Mouse (Mus musculus) CD8-positive naive resting alpha-beta T cell, adult 57 days (primary cell): ENCODE results near the gene Cavin1. TPM values are rescaled to one million over a fixed set of nuclear protein-coding genes. Genes with fewer than 3 reads are reported as not detected.

Source experiments
- total RNA-seq: library from RNA; stranded (reverse); gene quantifications from one replicate; pipeline ENCODE4 v1.2.4, GENCODE M21; 2023

Cavin1 gene
- total RNA-seq = 0.18 TPM

DNA sequence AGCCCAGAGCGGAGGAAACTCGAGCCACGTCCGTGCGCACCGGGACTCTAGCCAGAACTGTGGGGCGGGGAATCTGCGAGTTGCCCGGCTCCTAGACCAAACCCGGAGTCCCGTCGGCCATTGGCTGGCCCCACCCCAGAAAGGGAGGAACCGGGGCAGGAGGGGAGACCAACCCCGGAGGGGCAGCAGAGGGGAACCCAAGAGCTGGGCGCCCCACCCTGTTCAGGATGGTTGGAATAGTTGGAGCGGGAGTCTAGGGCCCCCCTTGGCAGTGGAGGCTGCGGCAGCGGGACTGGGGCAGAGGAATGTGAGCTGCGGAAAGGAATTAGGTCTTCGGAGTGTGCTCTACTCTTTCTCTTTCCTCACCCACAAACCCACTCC is at the start of gene Cavin1:
Gene Cavin1, minus strand, starts transcription at position 331 of the 381 bp plus-strand sequence.

DNA sequence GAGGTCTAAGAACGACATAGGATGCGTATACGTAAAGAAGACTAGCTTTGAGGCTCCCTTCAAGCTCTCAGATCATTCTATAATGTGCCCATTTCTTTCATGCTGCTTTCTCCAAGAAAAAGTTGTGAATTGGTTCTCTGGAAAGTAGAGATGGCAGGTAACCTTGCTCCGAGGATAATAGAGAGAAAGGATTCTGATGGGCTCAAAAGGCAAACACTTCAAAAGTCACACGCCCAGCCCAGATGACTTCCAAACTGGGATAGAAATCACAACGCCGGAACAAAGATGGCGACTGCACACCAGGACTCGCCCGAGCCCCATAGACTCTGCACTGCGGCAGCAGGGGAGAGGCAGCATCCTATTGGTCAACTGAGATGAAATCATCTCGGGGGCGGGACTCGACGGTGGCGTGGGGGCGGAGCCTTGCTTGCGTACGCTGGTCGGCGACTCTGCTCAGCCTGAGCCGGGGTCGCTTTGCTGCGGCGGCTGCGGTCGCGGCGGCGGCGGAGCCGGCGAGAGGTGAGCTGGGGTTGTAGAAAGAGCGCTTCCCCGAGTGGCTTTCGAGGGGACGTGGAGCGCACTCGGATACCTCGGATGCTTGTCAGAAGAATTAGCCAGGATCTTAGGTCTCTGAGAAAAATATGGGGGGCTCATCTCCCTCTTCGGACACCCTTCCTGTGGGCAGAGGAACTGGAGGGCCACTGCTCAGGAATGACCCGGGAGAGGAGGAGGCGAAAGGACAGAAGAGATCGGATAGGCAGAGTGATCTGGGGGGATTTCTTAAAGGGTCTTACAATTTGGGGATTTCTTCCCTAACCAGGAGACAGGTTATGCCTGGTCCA is 38.6 kb upstream of the Cavin1 start, which contains the start of gene Atp6v0a1:
Gene Atp6v0a1, plus strand, starts transcription at position 407 of the 842 bp plus-strand sequence.

DNA sequence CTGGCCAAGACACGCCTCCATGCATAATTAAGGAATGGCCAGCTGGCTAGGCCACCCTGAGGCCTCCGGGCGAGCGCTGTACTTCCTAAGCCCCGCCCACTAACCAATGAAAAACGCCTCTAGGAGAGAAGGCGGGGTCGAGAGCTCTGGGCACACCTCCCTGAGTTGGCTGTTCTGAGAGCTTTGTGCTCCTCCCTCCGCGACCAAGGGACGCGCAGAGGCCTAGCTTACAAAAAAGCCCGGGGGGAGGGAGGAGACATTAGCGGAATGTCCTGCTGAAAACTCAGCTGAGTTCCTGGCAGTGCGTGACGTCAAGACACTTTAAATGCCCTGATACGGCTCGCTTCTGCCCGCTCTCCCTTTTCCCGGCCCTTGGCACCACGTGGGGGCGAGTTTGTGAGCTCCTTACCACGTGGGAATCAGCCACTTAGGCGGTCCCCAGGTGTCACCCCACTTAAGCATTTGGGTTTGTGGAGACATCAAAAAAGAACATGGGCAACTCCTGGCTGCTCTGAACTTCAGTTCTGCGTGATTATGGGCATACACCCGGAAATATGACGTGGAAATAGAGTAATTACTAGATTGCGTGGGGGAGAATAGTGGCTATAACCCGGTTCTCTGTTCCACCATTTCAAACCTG is 31.1 kb downstream of the Cavin1 start, which contains the start of gene Stat3:
Gene Stat3, minus strand, starts transcription at position 29 of the 640 bp plus-strand sequence.

Other genes with a start within 250 kb of the Cavin1 start
- 121 TPM for gene Rab5c, start 232.7 kb downstream of the Cavin1 start, total RNA-seq
- gene Kcnh4, start 210.9 kb downstream of the Cavin1 start, total RNA-seq = 0.58 TPM
- gene Hcrt, start 208.0 kb downstream of the Cavin1 start, total RNA-seq = not detected
- gene Ghdc, start 199.9 kb downstream of the Cavin1 start, total RNA-seq = 7.3 TPM
- 133 TPM for gene Stat5b, start 120.2 kb downstream of the Cavin1 start, total RNA-seq
- 81.4 TPM for gene Stat5a, start 111.5 kb downstream of the Cavin1 start, total RNA-seq
- 216 TPM for gene Stat3, start 31.3 kb downstream of the Cavin1 start, total RNA-seq
- 8.4 TPM for gene Atp6v0a1, start 38.6 kb upstream of the Cavin1 start, total RNA-seq
- 10.8 TPM for gene Naglu, start 99.1 kb upstream of the Cavin1 start, total RNA-seq
- 1.3 TPM for gene Hsd17b1, start 107.5 kb upstream of the Cavin1 start, total RNA-seq
- gene Coasy, start 111.7 kb upstream of the Cavin1 start, total RNA-seq = 12.5 TPM
- 43.0 TPM for gene Mlx, start 116.4 kb upstream of the Cavin1 start, total RNA-seq
- gene Psmc3ip, start 124.5 kb upstream of the Cavin1 start, total RNA-seq = 3.8 TPM
- 78.7 TPM for gene Retreg3, start 149.0 kb upstream of the Cavin1 start, total RNA-seq
- gene Tubg1, start 149.1 kb upstream of the Cavin1 start, total RNA-seq = 14.5 TPM
- 2.5 TPM for gene Tubg2, start 185.0 kb upstream of the Cavin1 start, total RNA-seq
- gene Cntnap1, start 199.6 kb upstream of the Cavin1 start, total RNA-seq = not detected
- 0.28 TPM for gene Plekhh3, start 200.5 kb upstream of the Cavin1 start, total RNA-seq
- gene Ccr10, start 204.6 kb upstream of the Cavin1 start, total RNA-seq = not detected